Mouse (Mus musculus) kidney, adult 2 months (tissue): ENCODE data around the gene Cd209b.

ENCODE experiments used
- CTCF ChIP-seq: fragments of 200-500 bp; conservative IDR thresholded peaks from 2 replicates; pipeline ENCODE4 v1.5.1; 2011; ENCODE audit warnings: low read depth, mild to moderate bottlenecking, control low read depth, low read length, moderate library complexity, mixed read lengths; ENCODE audit not compliant: insufficient read depth, insufficient read length
- POLR2A ChIP-seq: fragments of 200-500 bp; IDR thresholded peaks from one replicate; pipeline ENCODE4 v1.6.1; 2011; ENCODE audit warnings: low read depth, low read length, control low read depth

GRCm38 (mm10) chr8:3956037-3956436, 29.4 kb upstream of the Cd209b start:
- TF ChIP-seq CTCF, result peak; percentile 65
- TF ChIP-seq POLR2A, result no peak
